Mouse (Mus musculus): Measurements from ENCODE around the gene Rasl11a.
"Not testable (repeated sequence)": the region's sequence is repeated elsewhere in the genome, so short reads cannot be mapped to it uniquely, and the experiment has no call there.

The Rasl11a gene

DNA sequence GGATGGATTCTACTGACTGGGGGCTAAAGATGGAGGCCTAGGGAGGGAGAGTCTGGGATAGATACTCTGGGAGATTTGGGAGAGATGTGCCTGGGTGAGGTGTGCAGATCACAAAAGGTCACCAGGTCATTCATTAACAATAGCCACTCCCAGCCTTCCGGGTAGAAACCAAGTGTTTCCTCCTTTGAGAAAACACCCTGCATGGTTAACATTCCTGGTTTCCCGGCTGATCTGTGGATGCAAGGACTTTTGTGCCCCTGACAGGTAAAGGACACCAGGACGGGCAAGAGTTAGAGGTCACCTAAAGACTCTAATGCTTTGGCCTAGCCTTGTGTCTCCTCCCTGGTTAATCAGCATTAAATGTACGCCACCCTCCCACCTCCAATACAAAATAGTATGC, 48.0 kb downstream of the Rasl11a start:
- no peak for DNase-seq (ENCODE audit: low spot score in 2 of 2)

DNA sequence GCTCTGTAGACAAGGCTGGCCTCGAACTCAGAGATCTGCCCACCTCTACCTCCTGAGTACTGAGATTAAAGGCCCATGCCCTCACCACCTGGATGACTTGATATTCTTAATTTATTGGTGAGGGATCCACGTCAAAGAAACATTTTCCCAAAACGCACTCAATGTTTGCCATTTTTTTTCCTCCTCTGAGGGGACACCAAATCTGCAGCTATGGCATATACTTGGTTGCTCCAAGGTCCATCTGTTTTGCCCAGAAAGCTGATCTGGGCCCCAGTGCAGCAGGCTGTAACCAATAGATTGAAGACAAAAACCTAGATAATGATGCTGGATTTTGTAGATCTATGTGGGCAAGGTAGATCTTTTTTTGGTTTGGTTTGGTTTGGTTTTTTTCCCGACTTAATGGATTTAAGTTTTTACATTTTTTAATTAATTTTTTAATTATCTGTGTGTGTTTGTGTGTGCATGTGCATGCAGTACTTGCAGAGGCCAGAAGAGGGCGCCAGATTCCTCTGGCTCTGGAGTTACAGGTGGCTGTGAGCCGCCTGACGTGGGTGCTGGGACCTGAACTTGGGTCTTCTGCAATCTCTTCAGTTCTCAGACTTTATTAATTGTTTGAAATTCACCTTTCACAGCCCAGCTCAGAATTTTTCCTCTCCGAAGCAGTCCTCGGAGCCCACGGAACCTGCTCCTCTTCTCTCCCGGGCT, 48.8 kb downstream of the Rasl11a start:
- DNase-seq (ENCODE audit: low spot score in 2 of 2) = no peak

DNA sequence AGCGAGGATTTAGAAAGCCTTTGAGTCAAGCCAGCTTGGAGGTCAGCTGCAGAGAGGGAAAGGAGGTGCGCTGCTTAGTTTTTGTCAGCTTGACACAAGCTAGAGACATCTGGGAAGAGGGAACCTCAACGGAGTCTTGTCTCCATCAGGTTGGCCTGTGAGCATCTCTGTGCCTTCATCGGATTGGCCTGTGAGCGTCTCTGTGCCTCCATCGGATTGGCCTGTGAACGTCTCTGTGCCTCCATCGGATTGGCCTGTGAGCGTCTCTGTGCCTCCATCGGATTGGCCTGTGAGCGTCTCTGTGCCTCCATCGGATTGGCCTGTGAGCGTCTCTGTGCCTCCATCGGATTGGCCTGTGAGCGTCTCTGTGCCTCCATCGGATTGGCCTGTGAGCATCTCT, 50.8 kb downstream of the Rasl11a start:
- not testable (repeated sequence) for DNase-seq (ENCODE audit: low spot score in 2 of 2)

DNA sequence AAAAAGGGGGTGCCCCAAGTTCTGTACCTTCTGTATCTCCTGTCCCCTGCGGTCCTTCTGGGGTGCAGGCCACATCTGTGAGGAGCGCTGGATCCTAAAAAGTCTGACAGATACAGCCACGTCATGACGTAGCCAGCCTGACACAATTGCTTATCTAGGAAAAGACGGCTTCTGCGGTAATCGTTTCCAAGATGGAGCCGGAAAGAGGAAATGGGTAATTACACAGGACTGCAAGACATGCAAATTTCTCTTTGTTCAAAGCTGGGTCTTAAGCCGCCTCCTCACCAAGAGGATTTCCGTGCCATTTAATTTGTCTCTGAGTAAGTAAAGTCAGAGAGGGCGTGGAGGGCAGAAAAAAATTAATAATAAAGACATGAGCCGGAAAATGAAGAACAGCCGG, 52.1 kb downstream of the Rasl11a start:
- no peak for DNase-seq (ENCODE audit: low spot score in 2 of 2)

Measured in cerebellum, postnatal 4 days (tissue).